Mouse (Mus musculus) heart, embryonic 10.5 days (tissue): ENCODE measurements around the gene Gm20388. TPM values are rescaled to one million over a fixed set of nuclear protein-coding genes. Genes with fewer than 3 reads are reported as not detected.

ENCODE experiments used
- DNase-seq: peaks from one replicate; pipeline ENCODE4 v3.0.0-alpha.2; 2017; ENCODE audit warnings: low spot score
- H3K27ac ChIP-seq: fragments of 300-500 bp; sonication (generic); 2 replicates; pipeline ENCODE4 v1.5.1; 2016; ENCODE audit warnings: mild to moderate bottlenecking
- H3K27me3 ChIP-seq: fragments of 300-500 bp; sonication (generic); 2 replicates; pipeline ENCODE4 v1.6.1; 2016; ENCODE audit warnings: mild to moderate bottlenecking; ENCODE audit not compliant: poor library complexity, insufficient read depth, severe bottlenecking
- H3K36me3 ChIP-seq: fragments of 300-500 bp; sonication (generic); 2 replicates; pipeline ENCODE4 v1.6.1; 2016; ENCODE audit warnings: mild to moderate bottlenecking, moderate library complexity
- H3K4me1 ChIP-seq: fragments of 300-500 bp; sonication (generic); 2 replicates; pipeline ENCODE4 v1.6.1; 2016; ENCODE audit warnings: mild to moderate bottlenecking
- H3K4me3 ChIP-seq: fragments of 300-500 bp; sonication (generic); 2 replicates; pipeline ENCODE4 v1.5.1; 2016; ENCODE audit warnings: mild to moderate bottlenecking, moderate library complexity
- H3K9me3 ChIP-seq: fragments of 300-500 bp; sonication (generic); 2 replicates; pipeline ENCODE4 v1.6.1; 2016; ENCODE audit warnings: mild to moderate bottlenecking, moderate library complexity
- WGBS: fragments of 180-500 bp; shearing (Covaris S2); methylation state at CpG from one replicate; pipeline ENCODE4 v1.1.7; 2016; 5-methylcytosine and 5-hydroxymethylcytosine counted together
- polyA plus RNA-seq: library from polyadenylated mRNA; unstranded; fragments of >200 nt; fragmentation: Nextera tagmentation; extraction: Ambion mirVana; gene quantifications from 2 replicates; pipeline ENCODE4 v1.2.1, GENCODE M21; 2016

The Gm20388 gene
- polyA plus RNA-seq, 1 experiment from 2014 or later = 4.5 TPM

DNA sequence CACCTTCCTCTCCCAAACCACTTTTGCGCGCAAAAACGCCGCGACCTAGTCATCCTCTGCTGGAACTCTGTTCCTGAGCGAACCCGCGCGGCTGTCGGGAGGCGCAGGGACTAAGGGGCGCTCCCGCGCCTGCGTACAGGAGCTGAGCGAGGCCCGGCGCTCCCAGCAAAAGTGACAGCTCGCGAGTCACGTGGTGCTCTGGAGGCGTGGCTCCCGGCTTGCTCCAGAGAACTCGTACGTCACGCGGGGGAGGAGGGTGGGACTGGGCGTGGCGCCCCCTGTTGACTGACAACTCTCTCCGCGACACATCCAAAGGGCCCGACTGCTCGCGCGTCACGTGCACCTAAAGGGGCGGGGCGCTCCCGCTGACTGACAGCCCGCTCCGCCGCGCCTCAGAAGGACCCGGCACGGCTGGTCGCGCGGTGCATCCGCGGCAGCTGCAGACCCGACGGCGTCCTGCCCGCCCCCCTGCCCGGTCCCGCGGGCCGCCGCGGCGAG, 203.2 kb downstream of the Gm20388 start, which contains the start of gene 6430548M08Rik:
Gene 6430548M08Rik (plus strand): TSS at position 395 of the 498 bp plus-strand sequence.
- WGBS = under 1% methylated on average over 61 of the region's 61 CpGs
- H3K4me1 ChIP-seq = peaks cover 41% of the 10 kb centered on the region
- peaks cover 35% of the 10 kb centered on the region for H3K27me3 ChIP-seq
- peak within 1 kb of the TSS; percentile 86 for H3K4me3 ChIP-seq
- H3K27ac ChIP-seq = peak within 1 kb of the TSS; percentile 88
- peak; percentile 100 for DNase-seq
- peaks cover 8% of the 10 kb centered on the region; the same call in 1 of the 2 replicates for H3K36me3 ChIP-seq
- H3K9me3 ChIP-seq = no peaks in the 10 kb centered on the region

GRCm38 (mm10) chr8:120114315-120114841, 203.7 kb downstream of the Gm20388 start:
- Histone ChIP-seq H3K36me3 (peaks cover 8% of the 10 kb centered on the region; the same call in 1 of the 2 replicates), H3K27ac (peak overlapping the region; percentile 88), H3K4me1 (peaks cover 42% of the 10 kb centered on the region), H3K4me3 (peak overlapping the region; percentile 86), H3K9me3 (no peaks in the 10 kb centered on the region), H3K27me3 (peaks cover 35% of the 10 kb centered on the region)
- WGBS = 1% methylated on average over 46 of the region's 46 CpGs
- DNase-seq = peak; percentile 82

DNA sequence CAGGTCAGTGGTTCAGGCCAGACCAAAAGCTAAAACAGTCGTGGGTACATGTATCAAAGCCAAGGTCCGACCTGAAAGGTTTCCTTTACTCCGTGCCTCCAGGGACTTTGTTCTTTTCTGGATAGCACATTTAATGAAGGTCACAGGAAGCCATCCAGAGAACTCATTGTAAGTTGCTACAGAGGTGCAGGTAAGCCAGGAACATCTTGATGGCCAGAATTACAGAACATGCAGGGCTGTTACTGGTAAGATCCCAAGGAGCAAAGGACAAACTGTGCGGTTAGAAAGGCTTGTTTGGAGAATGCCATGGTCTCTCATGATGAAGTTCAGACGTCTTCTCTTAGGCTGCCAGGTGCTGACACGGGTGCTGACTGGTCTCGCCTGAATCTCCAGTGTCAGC, 206.0 kb downstream of the Gm20388 start:
- peaks cover 62% of the 10 kb centered on the region for H3K4me1 ChIP-seq
- H3K27me3 ChIP-seq = peaks cover 35% of the 10 kb centered on the region
- H3K9me3 ChIP-seq = no peaks in the 10 kb centered on the region
- H3K27ac ChIP-seq = no peak overlapping the region
- 65% methylated on average over 7 of the region's 7 CpGs for WGBS
- no peak for DNase-seq
- H3K4me3 ChIP-seq = no peak overlapping the region
- H3K36me3 ChIP-seq = peaks cover 8% of the 10 kb centered on the region; the same call in 1 of the 2 replicates

- WGBS = 71% methylated on average over 9 of the region's 9 CpGs
- peaks cover 65% of the 10 kb centered on the region for H3K4me1 ChIP-seq
Observed at GRCm38 (mm10) chr8:120118162-120118561, 207.5 kb downstream of the Gm20388 start.

DNA sequence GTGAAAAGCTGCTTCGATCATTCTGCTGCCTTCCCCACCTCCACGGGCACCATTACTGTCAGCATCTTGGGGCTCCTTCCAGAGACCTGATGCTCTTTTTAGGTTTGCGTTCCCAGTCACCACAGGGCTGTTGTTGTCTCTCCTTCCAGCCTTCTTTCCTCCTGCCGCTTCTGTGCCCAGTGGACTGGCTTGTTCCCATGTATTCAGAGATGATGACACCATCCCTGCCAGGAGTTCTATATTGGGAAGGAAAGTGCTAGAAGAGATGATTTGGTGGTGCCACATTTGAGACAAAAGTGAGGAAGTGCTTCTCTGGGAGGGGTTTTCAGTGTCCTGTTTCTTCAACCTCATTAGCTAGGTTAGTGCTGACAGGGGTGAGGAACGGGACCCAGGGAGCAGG, 208.2 kb downstream of the Gm20388 start:
- peaks cover 35% of the 10 kb centered on the region for H3K27me3 ChIP-seq
- WGBS = 82% methylated on average over 5 of the region's 5 CpGs

More at GRCm38 (mm10) chr8:120118162-120118561, 207.5 kb downstream of the Gm20388 start:
- DNase-seq = no peak
- peaks cover 8% of the 10 kb centered on the region; the same call in 1 of the 2 replicates for H3K36me3 ChIP-seq
- no peak overlapping the region for H3K27ac ChIP-seq
- H3K9me3 ChIP-seq = no peaks in the 10 kb centered on the region
- no peak overlapping the region for H3K4me3 ChIP-seq
- H3K27me3 ChIP-seq = peaks cover 35% of the 10 kb centered on the region

DNA sequence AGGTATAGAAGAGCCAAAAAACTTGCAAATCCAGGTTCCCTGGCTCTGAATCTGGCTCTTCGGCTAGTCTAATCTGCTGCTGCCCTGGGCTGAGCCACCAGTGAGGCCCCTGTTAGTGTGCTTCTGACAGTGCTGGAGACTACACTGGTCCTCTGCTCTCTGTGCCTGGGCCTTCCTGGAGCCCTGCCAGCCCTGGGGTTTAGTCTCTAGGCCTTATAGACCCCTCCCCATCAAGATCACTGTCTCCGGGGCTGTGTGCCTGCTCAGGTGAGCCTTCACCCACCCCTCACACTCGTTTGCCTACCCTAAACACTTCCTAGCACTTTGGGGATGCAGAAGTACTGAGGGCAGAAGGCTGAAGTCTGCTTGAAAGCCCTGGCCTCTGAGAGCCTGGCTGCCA, 208.8 kb downstream of the Gm20388 start:
- H3K36me3 ChIP-seq = peaks cover 8% of the 10 kb centered on the region; the same call in 1 of the 2 replicates
- no peaks in the 10 kb centered on the region for H3K9me3 ChIP-seq
- H3K4me1 ChIP-seq = peaks cover 69% of the 10 kb centered on the region
- no peak for DNase-seq
- peak overlapping the region; percentile 28; the same call in 1 of the 2 replicates for H3K4me3 ChIP-seq
- peak overlapping the region; percentile 89 for H3K27ac ChIP-seq
- peaks cover 34% of the 10 kb centered on the region for H3K27me3 ChIP-seq
- WGBS = 51% methylated on average over 3 of the region's 3 CpGs

More for the DNA sequence above, 208.2 kb downstream of the Gm20388 start:
- no peak for DNase-seq
- H3K36me3 ChIP-seq = peaks cover 8% of the 10 kb centered on the region; the same call in 1 of the 2 replicates
- no peaks in the 10 kb centered on the region for H3K9me3 ChIP-seq
- no peak overlapping the region for H3K4me3 ChIP-seq
- H3K4me1 ChIP-seq = peaks cover 69% of the 10 kb centered on the region
- H3K27ac ChIP-seq = peak overlapping the region; percentile 89; the same call in 1 of the 2 replicates

DNA sequence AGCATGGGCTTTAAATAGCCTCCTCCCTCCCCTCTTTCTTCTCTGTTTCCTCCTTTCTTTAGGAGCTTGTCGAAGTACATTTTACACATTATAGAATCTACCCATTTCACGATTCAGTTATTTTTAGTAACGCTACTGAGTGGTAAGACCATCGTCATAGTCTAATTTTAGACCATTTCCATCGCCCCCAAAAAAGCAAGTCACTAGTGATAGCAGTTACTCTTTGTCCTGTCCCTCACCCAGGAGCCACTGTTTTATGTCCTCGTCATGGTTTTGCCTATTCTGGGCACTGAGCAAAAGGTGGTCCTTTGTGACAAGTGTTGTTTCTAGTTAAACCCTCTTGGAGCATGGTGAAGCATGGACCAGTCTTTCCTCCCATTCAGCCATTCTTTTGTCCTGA, 209.3 kb downstream of the Gm20388 start:
- Histone ChIP-seq H3K27me3 (peaks cover 29% of the 10 kb centered on the region), H3K9me3 (no peaks in the 10 kb centered on the region), H3K36me3 (peaks cover 8% of the 10 kb centered on the region; the same call in 1 of the 2 replicates), H3K4me1 (peaks cover 70% of the 10 kb centered on the region), H3K27ac (peak overlapping the region; percentile 89), H3K4me3 (0 out of 2 replicates have a peak overlapping the region, but pooled peaks have one; percentile 19)
- WGBS = 38% methylated on average over 6 of the region's 6 CpGs
- no peak for DNase-seq

GRCm38 (mm10) chr8:120120951-120121350, 210.3 kb downstream of the Gm20388 start:
- Histone ChIP-seq H3K4me3 (no peak overlapping the region), H3K36me3 (peaks cover 6% of the 10 kb centered on the region; the same call in 1 of the 2 replicates), H3K9me3 (no peaks in the 10 kb centered on the region), H3K27ac (peak overlapping the region; percentile 89), H3K27me3 (peaks cover 19% of the 10 kb centered on the region), H3K4me1 (peaks cover 80% of the 10 kb centered on the region)
- DNase-seq = no peak
- WGBS = 57% methylated on average over 5 of the region's 5 CpGs

DNA sequence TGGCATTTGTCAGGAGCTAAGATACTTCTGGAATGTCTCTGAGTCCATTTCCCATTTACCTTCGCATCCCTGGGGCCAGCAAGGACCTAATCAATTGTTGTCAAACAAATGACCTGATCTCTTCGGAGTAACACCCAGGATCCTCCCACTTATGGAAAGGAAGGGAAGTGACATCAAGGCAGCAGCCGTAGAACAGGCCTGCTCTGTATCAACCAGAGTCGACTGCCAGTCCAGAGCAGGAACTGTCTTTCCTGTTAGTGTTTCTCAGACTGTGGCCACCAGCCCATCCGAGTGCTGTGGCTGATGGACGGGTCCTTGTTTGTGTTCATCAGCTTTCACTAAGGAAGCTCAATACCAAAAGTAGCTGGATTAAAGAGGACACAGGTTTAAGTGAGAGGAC, 213.6 kb downstream of the Gm20388 start:
- no peak for DNase-seq
- no peak overlapping the region for H3K4me3 ChIP-seq
- no peaks in the 10 kb centered on the region for H3K9me3 ChIP-seq
- H3K27ac ChIP-seq = peak overlapping the region; percentile 77
- peaks cover 85% of the 10 kb centered on the region for H3K4me1 ChIP-seq
- WGBS = 14% methylated on average over 6 of the region's 6 CpGs
- H3K36me3 ChIP-seq = peaks cover 5% of the 10 kb centered on the region; the same call in 1 of the 2 replicates
- H3K27me3 ChIP-seq = no peaks in the 10 kb centered on the region

DNA sequence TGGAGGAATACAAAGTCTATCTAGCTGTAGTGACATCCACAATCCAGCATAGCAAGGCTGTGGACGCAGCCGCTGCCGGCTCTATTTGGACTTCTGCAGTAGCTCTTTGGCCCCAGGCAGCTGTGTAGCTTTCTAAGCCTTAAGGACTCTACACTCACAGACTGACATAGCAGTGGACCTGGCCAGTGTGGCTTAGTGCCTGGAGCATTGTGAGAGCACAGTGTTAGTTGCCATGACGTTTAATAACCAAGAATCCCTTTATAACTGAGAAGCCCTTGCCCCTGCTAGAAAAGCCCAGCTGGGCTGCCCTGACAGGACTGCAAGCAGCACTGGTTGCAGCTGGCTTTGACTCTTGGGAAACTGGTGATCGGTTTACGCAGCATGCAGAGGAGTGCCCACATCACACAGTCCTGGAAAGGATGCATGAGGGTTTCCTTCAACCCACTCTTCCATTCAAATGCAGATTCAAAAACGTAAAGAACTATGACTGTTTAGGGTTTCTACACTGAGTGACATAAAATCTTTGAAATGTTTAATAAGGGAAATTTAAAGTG, 214.3 kb downstream of the Gm20388 start:
- Histone ChIP-seq H3K36me3 (peaks cover 5% of the 10 kb centered on the region; the same call in 1 of the 2 replicates), H3K4me3 (no peak overlapping the region), H3K27ac (peak overlapping the region; percentile 77), H3K4me1 (peaks cover 85% of the 10 kb centered on the region), H3K27me3 (no peaks in the 10 kb centered on the region), H3K9me3 (no peaks in the 10 kb centered on the region)
- 75% methylated on average over 7 of the region's 7 CpGs for WGBS
- DNase-seq = no peak

DNA sequence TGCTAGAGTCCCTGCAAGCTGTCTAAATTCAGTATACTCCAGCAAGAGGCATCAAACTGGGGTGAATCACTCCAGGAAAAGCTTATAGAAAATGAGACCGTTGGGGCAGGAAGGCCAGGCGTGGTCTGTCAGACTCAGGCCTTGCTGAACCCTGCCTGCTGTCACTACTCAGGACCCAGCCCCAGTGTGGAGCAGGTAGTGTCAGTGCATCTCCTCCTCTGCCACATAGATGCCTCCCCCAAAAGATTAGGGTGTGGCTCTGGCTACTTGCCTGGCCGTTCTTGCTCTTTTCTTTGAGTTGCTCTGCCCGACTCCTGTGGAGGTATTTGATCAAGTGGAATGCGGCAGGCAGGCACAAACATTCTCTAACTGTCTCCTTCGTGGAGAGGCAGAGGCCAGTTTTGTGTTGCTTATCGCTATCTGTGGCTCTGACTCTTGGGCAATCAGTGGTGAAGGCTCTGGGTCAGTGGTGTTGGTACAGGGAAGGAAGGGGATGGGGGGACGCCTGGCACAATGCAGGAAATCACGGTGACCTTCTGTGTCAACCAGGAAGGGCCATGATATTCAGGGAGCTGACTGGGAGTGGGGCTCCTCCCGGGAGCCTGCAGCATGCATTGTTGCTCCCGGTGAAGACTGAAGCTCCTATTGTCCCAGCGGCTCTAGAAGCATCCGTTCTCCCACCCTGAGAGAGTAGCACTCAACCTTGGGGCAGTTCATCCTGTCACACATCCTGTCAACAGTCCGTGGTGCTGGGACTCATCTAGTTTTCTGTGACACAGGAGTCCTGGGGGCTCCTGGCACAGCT, 215.9 kb downstream of the Gm20388 start:
- DNase-seq = peak; percentile 83
- H3K9me3 ChIP-seq = no peaks in the 10 kb centered on the region
- H3K36me3 ChIP-seq = peaks cover 5% of the 10 kb centered on the region; the same call in 1 of the 2 replicates
- WGBS = 11% methylated on average over 14 of the region's 14 CpGs
- peaks cover 82% of the 10 kb centered on the region for H3K4me1 ChIP-seq
- no peaks in the 10 kb centered on the region for H3K27me3 ChIP-seq
- peak overlapping the region; percentile 84 for H3K27ac ChIP-seq
- peak overlapping the region; percentile 27 for H3K4me3 ChIP-seq

DNA sequence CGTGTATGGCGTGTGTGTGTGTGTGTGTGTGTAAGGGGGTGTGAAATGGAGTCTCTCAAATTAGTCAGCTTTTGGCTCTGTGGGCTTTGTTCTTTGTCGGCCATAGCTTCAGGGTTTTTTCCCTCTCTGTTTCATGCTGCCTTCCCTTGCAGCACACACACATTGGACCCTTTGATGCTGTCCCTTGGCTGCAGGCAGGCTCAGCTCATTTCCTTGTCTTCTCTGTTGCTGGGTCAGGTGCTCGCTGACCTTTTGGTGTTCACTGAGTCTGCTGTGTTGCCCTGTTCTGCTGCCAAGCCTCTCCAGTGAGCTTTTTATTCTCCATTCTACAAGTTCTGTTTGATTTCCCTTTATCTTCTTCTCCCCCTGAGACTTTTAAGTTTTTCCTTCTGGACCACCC, 218.9 kb downstream of the Gm20388 start:
- peak overlapping the region; percentile 13; the same call in 1 of the 2 replicates for H3K27ac ChIP-seq
- WGBS = 71% methylated on average over 4 of the region's 4 CpGs
- no peak overlapping the region for H3K4me3 ChIP-seq
- no peaks in the 10 kb centered on the region for H3K27me3 ChIP-seq
- peaks cover 59% of the 10 kb centered on the region for H3K4me1 ChIP-seq
- H3K36me3 ChIP-seq = peaks cover 7% of the 10 kb centered on the region; the same call in 1 of the 2 replicates
- H3K9me3 ChIP-seq = no peaks in the 10 kb centered on the region
- DNase-seq = no peak
